Mouse (Mus musculus): ENCODE data around the gene Pdss2. TPM values are rescaled to one million over a fixed set of nuclear protein-coding genes. Genes with fewer than 3 reads are reported as not detected.

The Pdss2 gene
- polyA plus RNA-seq, 1 experiment from 2014 or later: 18.0 TPM

DNA sequence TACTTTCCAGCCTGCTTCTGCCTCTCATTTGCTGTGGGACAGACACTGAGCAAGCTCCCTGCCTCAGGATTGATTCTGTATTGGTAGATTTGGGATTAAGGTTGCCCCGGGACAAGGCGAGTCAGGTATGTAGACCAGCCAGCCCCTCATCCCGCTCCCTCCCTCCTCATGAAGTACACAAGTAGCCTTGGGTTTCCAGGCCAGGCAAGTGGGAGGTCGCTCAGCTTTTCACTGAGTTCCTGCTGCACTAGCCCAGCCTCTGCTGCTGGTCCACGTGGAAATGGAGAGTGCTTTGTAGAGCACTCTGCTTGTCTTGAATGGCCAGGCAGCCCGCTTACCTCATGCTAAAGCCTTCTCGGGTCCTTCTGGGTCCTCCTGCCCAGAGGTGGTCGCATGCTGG, 268.7 kb downstream of the Pdss2 start:
- Histone ChIP-seq H3K36me3 (ENCODE audit: insufficient read depth, low read length) (peaks cover 9% of the 10 kb centered on the region; the same call in 1 of the 2 replicates), H3K27ac (ENCODE audit: low read length) (peak overlapping the region; percentile 71; the same call in 1 of the 2 replicates), H3K4me2 (replicated peaks; ENCODE audit: low read depth, low read length) (no peak overlapping the region), H3K4me3 (ENCODE audit: low read length) (no peak overlapping the region), H3K9ac (replicated peaks; ENCODE audit: low read length) (0 out of 2 replicates have a peak overlapping the region, but pooled peaks have one; percentile 19), H3K27me3 (ENCODE audit: insufficient read depth, low read length) (no peaks in the 10 kb centered on the region), H3K9me3 (ENCODE audit: low read length) (no peaks in the 10 kb centered on the region), H3K4me1 (ENCODE audit: insufficient read depth, low read length) (peaks cover 24% of the 10 kb centered on the region)
- peak; percentile 24; the same call in 1 of the 2 replicates for ATAC-seq (ENCODE audit: low FRiP score, low TSS enrichment)
- 57% methylated on average over 8 of the region's 8 CpGs for WGBS

DNA sequence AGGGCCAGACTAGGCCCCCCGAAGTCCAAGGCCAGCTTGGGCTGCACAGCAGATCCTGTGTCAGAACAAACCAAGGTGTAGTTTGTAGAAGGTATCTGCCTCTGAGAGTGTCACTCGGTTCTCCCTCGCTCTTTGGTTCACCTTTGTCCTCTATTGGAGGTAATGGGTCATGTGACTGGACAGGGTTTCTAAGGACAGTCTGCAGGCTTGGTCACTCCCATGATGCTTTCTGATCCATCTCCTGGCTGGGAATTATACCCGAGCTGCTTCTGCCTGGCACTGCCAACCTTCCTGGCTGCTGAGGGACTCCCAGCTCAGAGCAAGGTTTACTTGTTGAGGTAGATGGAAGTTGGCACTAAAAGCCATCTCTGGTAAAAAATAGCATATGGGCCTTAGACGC, 269.6 kb downstream of the Pdss2 start:
- ATAC-seq (ENCODE audit: low FRiP score, low TSS enrichment): no peak
- H3K27ac ChIP-seq (ENCODE audit: low read length): no peak overlapping the region

DNA sequence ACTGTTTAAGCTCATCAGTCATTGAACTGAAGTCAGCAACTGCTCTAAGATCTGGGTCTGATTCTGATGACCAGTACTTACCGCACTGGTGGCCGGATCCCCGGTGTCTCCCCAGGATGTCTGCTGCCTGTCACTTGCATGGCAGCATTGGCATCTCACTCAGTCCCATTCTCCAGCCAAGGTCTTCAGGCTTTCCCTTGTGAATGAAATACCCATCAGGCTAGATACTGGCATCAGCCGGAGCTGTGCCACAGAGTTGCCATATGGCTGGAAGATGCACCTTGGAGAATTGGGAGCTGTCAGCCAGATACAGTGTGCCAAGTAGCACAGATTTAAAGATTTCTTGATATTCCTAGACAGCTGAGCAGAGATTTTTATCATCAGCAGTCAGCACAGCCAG, 281.3 kb downstream of the Pdss2 start:
- H3K4me1 ChIP-seq (ENCODE audit: insufficient read depth, low read length): no peaks in the 10 kb centered on the region
- WGBS: 98% methylated on average over 4 of the region's 4 CpGs
- no peaks in the 10 kb centered on the region for H3K27me3 ChIP-seq (ENCODE audit: insufficient read depth, low read length)
- peaks cover 31% of the 10 kb centered on the region for H3K36me3 ChIP-seq (ENCODE audit: insufficient read depth, low read length)
- H3K4me3 ChIP-seq (ENCODE audit: low read length): no peak overlapping the region
- no peak overlapping the region for H3K4me2 ChIP-seq (replicated peaks; ENCODE audit: low read depth, low read length)
- no peak for ATAC-seq (ENCODE audit: low FRiP score, low TSS enrichment)
- H3K9me3 ChIP-seq (ENCODE audit: low read length): no peaks in the 10 kb centered on the region
- no peak overlapping the region for H3K9ac ChIP-seq (replicated peaks; ENCODE audit: low read length)
- H3K27ac ChIP-seq (ENCODE audit: low read length): no peak overlapping the region

More for the DNA sequence above, 269.6 kb downstream of the Pdss2 start:
- H3K4me1 ChIP-seq (ENCODE audit: insufficient read depth, low read length): peaks cover 24% of the 10 kb centered on the region
- H3K4me3 ChIP-seq (ENCODE audit: low read length): no peak overlapping the region
- no peaks in the 10 kb centered on the region for H3K27me3 ChIP-seq (ENCODE audit: insufficient read depth, low read length)
- H3K4me2 ChIP-seq (replicated peaks; ENCODE audit: low read depth, low read length): no peak overlapping the region
- H3K9me3 ChIP-seq (ENCODE audit: low read length): no peaks in the 10 kb centered on the region
- peaks cover 17% of the 10 kb centered on the region for H3K36me3 ChIP-seq (ENCODE audit: insufficient read depth, low read length)
- 72% methylated on average over 5 of the region's 5 CpGs for WGBS
- no peak overlapping the region for H3K9ac ChIP-seq (replicated peaks; ENCODE audit: low read length)

DNA sequence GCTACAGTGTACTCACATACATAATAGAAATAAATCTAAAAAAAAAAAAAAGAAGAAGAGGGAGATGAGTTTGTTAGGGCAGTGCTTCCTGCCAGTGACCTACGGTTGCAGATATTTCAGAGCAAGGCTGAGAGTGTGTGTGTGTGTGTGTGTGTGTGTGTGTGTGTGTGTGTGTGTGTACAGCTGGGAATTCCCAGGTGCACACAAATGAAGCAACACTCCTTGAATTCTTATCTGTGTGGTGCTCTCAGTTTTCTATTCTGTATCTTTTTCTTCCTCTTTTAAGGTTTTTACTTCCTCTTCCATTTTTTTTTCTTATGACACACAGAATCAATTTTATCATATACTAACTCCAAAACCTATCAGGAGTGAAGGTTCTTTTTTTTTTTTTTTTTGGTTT, 283.0 kb downstream of the Pdss2 start:
- Histone ChIP-seq H3K27ac (ENCODE audit: low read length) (no peak overlapping the region), H3K4me1 (ENCODE audit: insufficient read depth, low read length) (no peaks in the 10 kb centered on the region), H3K9me3 (ENCODE audit: low read length) (no peaks in the 10 kb centered on the region), H3K4me3 (ENCODE audit: low read length) (no peak overlapping the region), H3K36me3 (ENCODE audit: insufficient read depth, low read length) (peaks cover 19% of the 10 kb centered on the region), H3K4me2 (replicated peaks; ENCODE audit: low read depth, low read length) (no peak overlapping the region), H3K9ac (replicated peaks; ENCODE audit: low read length) (no peak overlapping the region), H3K27me3 (ENCODE audit: insufficient read depth, low read length) (no peaks in the 10 kb centered on the region)
- 92% methylated on average over 1 of the region's 1 CpGs for WGBS
- ATAC-seq (ENCODE audit: low FRiP score, low TSS enrichment): no peak

DNA sequence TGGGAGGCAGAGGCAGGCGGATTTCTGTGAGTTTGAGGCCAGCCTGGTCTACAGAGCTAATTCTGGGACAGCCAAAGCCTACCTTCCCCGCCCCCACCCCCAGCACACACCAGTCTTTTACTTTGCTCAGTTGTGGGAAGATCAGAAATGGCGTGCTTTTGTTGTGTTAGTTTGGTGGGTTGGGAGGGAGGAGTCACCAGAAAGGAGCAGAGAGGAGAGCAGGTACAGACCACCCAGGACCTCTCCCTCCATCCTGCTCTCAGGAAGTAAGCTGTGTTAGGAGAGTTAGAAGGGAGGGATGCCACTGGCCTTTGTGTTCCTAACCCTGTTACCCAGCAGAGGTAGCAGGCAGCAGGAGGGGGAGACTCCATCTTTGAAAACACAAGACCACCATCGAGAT, 285.8 kb downstream of the Pdss2 start:
- ATAC-seq (ENCODE audit: low FRiP score, low TSS enrichment): no peak
- Histone ChIP-seq H3K4me2 (replicated peaks; ENCODE audit: low read depth, low read length) (no peak overlapping the region), H3K4me1 (ENCODE audit: insufficient read depth, low read length) (no peaks in the 10 kb centered on the region), H3K27ac (ENCODE audit: low read length) (no peak overlapping the region), H3K9me3 (ENCODE audit: low read length) (no peaks in the 10 kb centered on the region), H3K4me3 (ENCODE audit: low read length) (no peak overlapping the region), H3K27me3 (ENCODE audit: insufficient read depth, low read length) (no peaks in the 10 kb centered on the region), H3K36me3 (ENCODE audit: insufficient read depth, low read length) (peaks cover 33% of the 10 kb centered on the region), H3K9ac (replicated peaks; ENCODE audit: low read length) (no peak overlapping the region)
- WGBS: 83% methylated on average over 4 of the region's 4 CpGs

DNA sequence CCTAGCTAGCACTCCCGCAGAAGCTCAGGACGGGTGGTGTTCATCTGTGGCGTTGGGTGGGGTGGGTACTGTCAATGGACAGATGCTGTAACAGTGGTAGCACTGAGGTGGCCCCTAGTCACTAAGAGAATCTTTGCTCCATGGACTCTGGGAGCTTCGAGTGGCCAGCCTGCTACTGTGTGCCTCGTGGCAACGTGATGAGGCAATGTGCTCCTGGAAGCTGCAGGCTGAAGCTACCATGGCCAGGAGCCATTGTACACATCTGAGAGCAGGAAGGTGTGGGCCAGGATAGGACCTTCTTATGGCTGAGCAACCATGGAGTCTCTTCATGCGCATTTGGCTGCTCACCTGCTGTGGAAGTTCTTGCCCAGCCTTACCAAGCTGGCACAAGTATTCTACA, 287.9 kb downstream of the Pdss2 start:
- no peak for ATAC-seq (ENCODE audit: low FRiP score, low TSS enrichment)
- WGBS: 95% methylated on average over 7 of the region's 7 CpGs
- H3K36me3 ChIP-seq (ENCODE audit: insufficient read depth, low read length): peaks cover 40% of the 10 kb centered on the region

DNA sequence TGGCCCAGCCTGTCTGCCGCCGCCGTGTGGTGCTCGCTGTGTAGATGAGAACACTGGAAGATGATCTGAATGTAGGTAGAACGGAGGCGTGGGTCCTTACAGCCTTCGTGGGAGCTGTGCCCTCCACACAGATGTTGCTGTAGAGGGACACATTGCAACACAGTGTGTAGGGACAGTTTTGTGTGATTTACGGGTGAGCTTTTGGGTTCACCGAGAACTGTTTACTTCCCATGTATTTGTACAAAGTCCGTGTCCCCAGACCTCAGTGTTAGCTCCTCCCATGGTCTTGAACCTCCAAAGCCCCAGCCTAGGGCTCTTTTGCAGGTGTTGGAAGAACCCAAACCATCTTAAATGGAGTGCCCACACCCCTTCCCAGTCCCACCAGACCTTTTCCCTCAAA, 291.7 kb downstream of the Pdss2 start:
- Histone ChIP-seq H3K9me3 (ENCODE audit: low read length) (no peaks in the 10 kb centered on the region), H3K4me1 (ENCODE audit: insufficient read depth, low read length) (peaks cover 20% of the 10 kb centered on the region; the same call in 1 of the 2 replicates), H3K4me3 (ENCODE audit: low read length) (no peak overlapping the region), H3K9ac (replicated peaks; ENCODE audit: low read length) (no peak overlapping the region), H3K27ac (ENCODE audit: low read length) (no peak overlapping the region), H3K27me3 (ENCODE audit: insufficient read depth, low read length) (no peaks in the 10 kb centered on the region), H3K36me3 (ENCODE audit: insufficient read depth, low read length) (peaks cover 43% of the 10 kb centered on the region), H3K4me2 (replicated peaks; ENCODE audit: low read depth, low read length) (no peak overlapping the region)
- WGBS: 84% methylated on average over 10 of the region's 10 CpGs
- ATAC-seq (ENCODE audit: low FRiP score, low TSS enrichment): no peak

More for the DNA sequence above, 287.9 kb downstream of the Pdss2 start:
- Histone ChIP-seq H3K27ac (ENCODE audit: low read length) (no peak overlapping the region), H3K9me3 (ENCODE audit: low read length) (no peaks in the 10 kb centered on the region), H3K4me1 (ENCODE audit: insufficient read depth, low read length) (no peaks in the 10 kb centered on the region), H3K9ac (replicated peaks; ENCODE audit: low read length) (no peak overlapping the region), H3K27me3 (ENCODE audit: insufficient read depth, low read length) (no peaks in the 10 kb centered on the region), H3K4me2 (replicated peaks; ENCODE audit: low read depth, low read length) (no peak overlapping the region), H3K4me3 (ENCODE audit: low read length) (no peak overlapping the region)

Other genes starting within 250 kb of the Pdss2 start
- 1.1 and 1.5 TPM in 2 replicates for gene Sobp, start 47.0 kb upstream of the Pdss2 start, polyA plus RNA-seq (2015; fragmentation: Nextera tagmentation; extraction: Ambion mirVana)
- gene 9030612E09Rik, start 46.8 kb upstream of the Pdss2 start, polyA plus RNA-seq (2015; fragmentation: Nextera tagmentation; extraction: Ambion mirVana): 0.60 and 0.69 TPM in 2 replicates

All from kidney, embryonic 16.5 days (tissue).